ENCODE assay signal across 7 mouse cellular contexts in the genomic region with DNA sequence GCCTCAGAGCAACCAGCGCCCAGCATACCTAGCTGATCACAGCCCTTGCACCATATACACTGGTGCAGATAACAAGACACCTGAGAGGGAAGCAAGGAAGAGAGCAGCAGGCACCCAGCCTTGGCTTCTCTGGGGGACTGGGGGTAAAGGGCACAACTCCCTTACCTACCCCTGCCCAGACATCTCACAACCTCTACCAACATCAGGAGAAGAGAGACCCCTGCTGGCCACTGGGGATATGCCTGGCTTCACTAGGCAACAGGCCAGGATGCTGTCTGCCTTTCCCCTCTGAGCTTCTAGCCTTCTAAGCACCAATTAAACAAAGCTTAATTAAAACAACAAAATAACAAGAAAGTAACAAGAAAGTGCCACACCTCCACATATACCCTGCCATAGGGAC. TPM values are rescaled to one million over a fixed set of nuclear protein-coding genes. Genes with fewer than 3 reads are reported as not detected.
DNase-seq lines count a peak whose midpoint lies in the region; ATAC-seq and TF ChIP-seq lines count a peak whose summit lies in the region.

No protein-coding gene starts in this region.

- H3K9me3 ChIP-seq in forebrain, embryonic 13.5 days (replicated peaks) = no peaks in the 10 kb centered on the region
- no peaks in the 10 kb centered on the region for H3K9me3 ChIP-seq in lung, embryonic 14.5 days (ENCODE audit: low read depth, low read length)

- ATAC-seq in forebrain, embryonic 13.5 days = peak; percentile 60; the same call in 1 of the 2 replicates
- no peak for ATAC-seq in lung, embryonic 14.5 days (ENCODE audit: insufficient read depth)

- DNase-seq in urinary bladder, postnatal 25 days (ENCODE audit: low spot score) = peak; percentile 16
- DNase-seq in urinary bladder, postnatal 10 days (ENCODE audit: low spot score) = no peak
- DNase-seq in brain, adult 2 months (ENCODE audit: low read depth, low spot score) = peak; percentile 73
- peak; percentile 40 to 58 for DNase-seq in kidney, postnatal 25 days
- DNase-seq in lung, embryonic 14.5 days = peak; percentile 67
- peak; percentile 65 for DNase-seq in right cerebral cortex, postnatal 4 days

- H3K27me3 ChIP-seq in forebrain, embryonic 13.5 days = no peaks in the 10 kb centered on the region; the same call in 1 of the 2 replicates
- no peaks in the 10 kb centered on the region for H3K27me3 ChIP-seq in lung, embryonic 14.5 days (ENCODE audit: insufficient read depth, low read length)

- 100% methylated on average over 1 of the region's 1 CpGs for WGBS in forebrain, embryonic 13.5 days
- 88% methylated on average over 1 of the region's 1 CpGs for WGBS in lung, embryonic 14.5 days

- peaks cover 14% of the 10 kb centered on the region; the same call in 1 of the 2 replicates for H3K36me3 ChIP-seq in forebrain, embryonic 13.5 days (ENCODE audit: poor library complexity, severe bottlenecking)
- no peaks in the 10 kb centered on the region for H3K36me3 ChIP-seq in lung, embryonic 14.5 days (ENCODE audit: insufficient read depth)

- no peaks in the 10 kb centered on the region for H3K4me1 ChIP-seq in forebrain, embryonic 13.5 days
- H3K4me1 ChIP-seq in lung, embryonic 14.5 days (ENCODE audit: insufficient read depth) = no peaks in the 10 kb centered on the region

- H3K4me2 ChIP-seq in forebrain, embryonic 13.5 days = no peak overlapping the region
- H3K4me2 ChIP-seq in lung, embryonic 14.5 days = no peak overlapping the region

- no peak overlapping the region for H3K9ac ChIP-seq in forebrain, embryonic 13.5 days
- H3K9ac ChIP-seq in lung, embryonic 14.5 days = no peak overlapping the region

- TF ChIP-seq CTCF in lung, embryonic 14.5 days (IDR thresholded peaks at IDR 0.05; ENCODE audit: low read depth) = peak; percentile 79

- no peak overlapping the region for H3K27ac ChIP-seq in forebrain, embryonic 13.5 days
- no peak overlapping the region for H3K27ac ChIP-seq in lung, embryonic 14.5 days (ENCODE audit: low read depth)

- no peak overlapping the region for H3K4me3 ChIP-seq in forebrain, embryonic 13.5 days
- no peak overlapping the region for H3K4me3 ChIP-seq in lung, embryonic 14.5 days (ENCODE audit: low read depth, low read length)

RNA-seq across cellular contexts. Expression of a gene that starts 7.7 kb away (rescaled TPM):
- polyA plus RNA-seq in forebrain, embryonic 13.5 days (2015; fragmentation: Nextera tagmentation; extraction: Ambion mirVana) = 4.5 and 5.6 TPM in 2 replicates
- polyA plus RNA-seq in lung, embryonic 14.5 days (2014; fragmentation: Nextera tagmentation; extraction: Ambion mirVana) = 0.05 and 0.15 TPM in 2 replicates
